Mouse (Mus musculus) erythroblast, embryonic 14.5 days (primary cell): ENCODE data around the gene Adamts7. TPM values are rescaled to one million over a fixed set of nuclear protein-coding genes. Genes with fewer than 3 reads are reported as not detected.

ENCODE experiments used
- H3K27me3 ChIP-seq: 2 replicates; pipeline ENCODE4 v1.6.1; 2012; ENCODE audit warnings: inconsistent platforms; ENCODE audit not compliant: control insufficient read depth
- H3K36me3 ChIP-seq: 2 replicates; pipeline ENCODE4 v1.6.1; 2012; ENCODE audit warnings: mild to moderate bottlenecking, inconsistent platforms; ENCODE audit not compliant: control insufficient read depth
- H3K4me1 ChIP-seq: 2 replicates; pipeline ENCODE4 v1.6.1; 2012; ENCODE audit warnings: inconsistent platforms; ENCODE audit not compliant: control insufficient read depth
- H3K4me3 ChIP-seq: replicated peaks from 2 replicates; pipeline ENCODE3; 2012; ENCODE audit warnings: moderate library complexity, mild to moderate bottlenecking, inconsistent platforms
- H3K9me3 ChIP-seq: 2 replicates; pipeline ENCODE4 v1.6.1; 2012; ENCODE audit warnings: low read length, inconsistent platforms, mixed read lengths; ENCODE audit not compliant: control insufficient read depth
- GATA1 ChIP-seq: IDR thresholded peaks from 2 replicates; pipeline ENCODE4 v1.6.1; 2012; ENCODE audit warnings: low read length, inconsistent platforms, mixed read lengths
- TAL1 ChIP-seq: IDR thresholded peaks from 3 replicates; pipeline ENCODE4 v1.6.1; 2012; ENCODE audit warnings: low read length, inconsistent platforms, mixed read lengths
- polyA plus RNA-seq: library from polyadenylated mRNA; stranded (reverse); fragments of >175 nt; gene quantifications from 2 replicates; pipeline ENCODE4 v1.2.3, GENCODE M21; 2012

Gene Adamts7
- polyA plus RNA-seq: 0.01 TPM in 1 of 2 replicates, not detected in the other

DNA sequence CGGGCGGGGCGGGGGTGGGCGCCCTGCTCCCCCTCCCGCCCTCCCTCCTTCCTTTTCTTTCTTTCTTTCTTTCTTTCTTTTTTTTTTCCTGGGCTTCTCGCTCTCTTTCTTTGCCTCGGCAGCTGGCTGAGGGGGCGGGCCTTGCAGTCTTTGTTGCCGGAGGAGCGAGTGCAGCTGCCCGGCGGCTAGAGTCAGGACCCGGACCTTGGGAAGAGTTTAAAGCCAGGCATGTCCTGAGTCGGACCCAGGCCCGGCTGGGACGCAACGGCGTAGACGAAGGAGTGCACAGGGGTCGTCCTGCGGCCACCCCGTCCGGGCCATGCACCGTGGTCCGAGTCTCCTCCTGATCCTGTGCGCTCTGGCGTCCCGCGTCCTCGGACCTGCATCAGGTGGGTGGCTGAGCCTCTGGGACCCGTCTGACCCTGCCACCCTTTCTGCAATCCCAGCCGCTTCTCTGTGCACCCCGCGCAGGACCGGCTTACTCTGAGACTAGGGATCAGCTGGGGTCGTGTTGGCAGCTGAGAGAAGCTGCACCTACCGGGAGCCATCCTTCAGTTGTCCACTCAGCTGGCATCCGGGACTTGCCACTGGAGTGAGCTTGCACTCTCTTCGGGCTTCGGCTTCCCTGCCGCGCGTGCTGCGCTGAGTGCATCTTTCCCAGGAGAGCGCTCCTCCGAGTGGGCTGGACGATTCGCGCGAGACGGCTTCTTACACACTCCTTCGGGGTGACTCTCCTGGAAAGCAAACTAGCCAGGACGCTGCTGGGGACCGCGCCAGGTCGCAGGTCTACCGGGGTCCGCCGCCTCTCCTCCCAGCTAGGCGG is at the start of gene Adamts7:
TSS of gene Adamts7 (plus strand) at position 144 of the 823 bp plus-strand sequence.
- Histone ChIP-seq H3K9me3 (no peaks in the 10 kb centered on the region), H3K4me1 (peaks cover 7% of the 10 kb centered on the region), H3K36me3 (no peaks in the 10 kb centered on the region), H3K27me3 (peaks cover 45% of the 10 kb centered on the region), H3K4me3 (peak within 1 kb of the TSS; percentile 55)
- TF ChIP-seq GATA1: no peak
- no peak for TF ChIP-seq TAL1

DNA sequence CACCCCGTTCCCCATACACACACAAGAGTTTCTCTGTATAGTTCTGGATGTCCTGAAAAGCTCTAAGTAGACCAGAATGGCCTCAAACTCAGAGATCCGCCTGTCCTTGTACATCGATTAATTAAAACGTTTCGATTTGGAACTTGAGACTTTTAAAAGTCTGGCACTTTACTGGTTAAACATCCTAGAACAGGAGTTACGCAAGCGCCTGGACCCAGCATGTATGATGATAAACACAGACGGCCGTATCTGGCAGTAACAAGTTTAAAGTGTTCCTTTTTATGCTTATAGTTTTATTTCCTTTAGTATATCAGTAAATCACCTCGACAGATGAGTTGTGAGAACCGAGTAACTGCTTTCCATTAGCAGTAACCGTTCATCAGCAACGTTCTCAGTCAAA is 49.7 kb upstream of the Adamts7 start:
- Histone ChIP-seq H3K4me3 (peak overlapping the region; percentile 100), H3K36me3 (peaks cover 29% of the 10 kb centered on the region), H3K27me3 (no peaks in the 10 kb centered on the region), H3K9me3 (no peaks in the 10 kb centered on the region), H3K4me1 (peaks cover 36% of the 10 kb centered on the region)
- TF ChIP-seq GATA1: no peak
- TF ChIP-seq TAL1: no peak

DNA sequence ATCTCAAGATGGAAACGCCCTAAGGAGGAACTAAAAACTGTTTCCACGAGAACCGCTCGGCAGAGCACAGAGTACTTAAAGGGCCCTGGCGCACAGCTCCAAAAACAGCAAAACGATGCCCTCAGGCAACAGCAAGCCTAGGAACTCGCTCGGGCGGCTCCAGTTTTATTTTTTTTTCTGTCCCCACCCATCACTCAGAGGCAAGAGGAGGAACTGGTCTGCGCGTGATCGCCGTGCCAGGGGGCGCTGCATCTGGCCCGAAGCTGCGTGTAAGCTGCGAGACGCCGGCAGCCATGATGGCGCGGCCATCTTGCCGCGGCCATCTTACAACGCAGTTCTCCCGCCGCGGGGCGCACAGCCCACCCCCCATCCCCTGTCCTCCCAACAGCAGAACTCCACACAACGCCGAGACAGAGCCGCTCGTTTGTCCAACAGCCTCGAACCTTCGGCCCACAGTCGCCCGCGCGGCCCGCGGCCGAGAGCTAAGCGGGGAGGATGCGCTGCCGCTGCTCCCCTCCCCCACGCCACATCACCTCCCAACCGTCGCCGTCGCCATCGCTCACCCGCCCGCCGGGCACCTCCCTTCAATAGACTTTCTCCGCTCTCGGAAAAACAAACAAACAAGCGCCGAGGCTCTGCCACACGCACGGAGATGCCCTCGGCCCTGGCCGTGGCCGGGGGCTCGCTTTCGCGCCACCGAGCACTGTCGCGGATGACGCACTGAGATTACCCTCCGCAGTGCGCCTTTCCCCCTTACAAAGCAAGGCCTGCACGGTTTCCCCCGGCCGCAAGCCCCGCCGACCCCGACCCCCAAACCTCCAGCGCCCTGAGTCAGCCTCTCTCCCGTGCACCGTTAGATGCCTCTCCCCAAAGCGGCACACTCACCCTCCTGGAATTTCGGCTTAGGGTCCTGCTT is 49.0 kb upstream of the Adamts7 start:
- Histone ChIP-seq H3K4me1 (peaks cover 37% of the 10 kb centered on the region), H3K36me3 (peaks cover 22% of the 10 kb centered on the region), H3K4me3 (peak overlapping the region; percentile 100), H3K9me3 (no peaks in the 10 kb centered on the region), H3K27me3 (no peaks in the 10 kb centered on the region)
- TF ChIP-seq GATA1 (no peak), TAL1 (no peak)

DNA sequence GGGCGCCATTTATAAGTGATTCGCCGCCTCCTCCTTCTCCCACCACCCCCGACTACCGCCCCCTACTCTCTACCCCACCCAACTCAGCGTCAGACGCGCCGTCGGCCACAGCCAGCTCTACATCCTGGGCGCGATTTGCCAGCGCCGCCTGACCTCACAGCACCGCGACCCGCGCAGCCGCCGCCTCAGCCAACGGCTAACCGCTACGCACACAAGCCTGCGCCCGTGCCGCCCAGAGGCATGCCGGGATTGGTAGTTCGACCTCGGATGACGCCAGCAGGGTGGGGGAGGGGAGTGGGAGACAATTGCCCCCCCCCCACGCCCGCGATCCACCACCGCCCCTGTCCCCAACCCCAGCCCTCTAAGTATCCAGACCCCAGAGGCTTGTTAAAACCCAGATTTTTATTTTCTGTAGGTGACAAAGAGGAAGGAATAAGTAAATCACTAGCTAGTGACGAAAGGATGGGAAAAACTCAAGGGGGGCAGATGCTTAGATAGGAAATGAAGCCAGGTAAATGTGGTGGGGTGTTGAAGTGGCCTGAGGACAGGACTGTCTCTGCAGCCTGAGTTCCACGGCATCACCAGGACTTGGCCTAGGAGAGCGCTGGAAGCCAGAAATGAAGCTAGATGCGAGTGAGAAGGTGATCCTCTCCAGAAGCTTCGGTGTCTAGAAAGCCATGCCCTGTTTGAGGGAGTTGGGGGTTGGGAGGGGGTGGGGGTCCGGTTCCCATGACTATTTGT is 48.1 kb upstream of the Adamts7 start, which contains the start of gene Morf4l1:
TSS of gene Morf4l1 (minus strand) at position 208 of the 741 bp plus-strand sequence.
- Histone ChIP-seq H3K36me3 (peaks cover 13% of the 10 kb centered on the region), H3K4me3 (peak within 1 kb of the TSS; percentile 100), H3K9me3 (no peaks in the 10 kb centered on the region), H3K27me3 (no peaks in the 10 kb centered on the region), H3K4me1 (peaks cover 35% of the 10 kb centered on the region)
- TF ChIP-seq GATA1 (no peak), TAL1 (no peak)

DNA sequence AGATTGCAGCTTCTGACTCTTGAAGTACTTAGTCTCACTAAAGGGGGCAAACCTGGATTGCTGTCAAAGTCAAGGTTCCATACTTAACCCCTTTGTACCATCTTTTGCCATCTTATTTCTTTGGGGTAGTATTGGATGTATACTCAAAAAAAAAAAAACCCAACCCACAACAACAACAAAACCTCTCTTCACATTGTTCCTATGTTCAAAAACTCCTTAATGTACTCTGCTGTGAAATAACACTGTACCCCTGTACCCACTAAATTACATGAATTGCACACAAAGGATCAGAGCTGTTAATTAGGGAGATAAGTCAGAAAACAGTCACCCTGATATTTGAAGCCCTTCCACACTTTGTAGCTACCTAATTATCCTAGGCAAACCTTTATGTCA is 47.6 kb upstream of the Adamts7 start:
- peaks cover 8% of the 10 kb centered on the region for H3K36me3 ChIP-seq
- no peaks in the 10 kb centered on the region for H3K27me3 ChIP-seq
- no peaks in the 10 kb centered on the region for H3K9me3 ChIP-seq
- H3K4me1 ChIP-seq: peaks cover 35% of the 10 kb centered on the region
- H3K4me3 ChIP-seq: peak overlapping the region; percentile 100
- TF ChIP-seq GATA1 (no peak), TAL1 (no peak)

DNA sequence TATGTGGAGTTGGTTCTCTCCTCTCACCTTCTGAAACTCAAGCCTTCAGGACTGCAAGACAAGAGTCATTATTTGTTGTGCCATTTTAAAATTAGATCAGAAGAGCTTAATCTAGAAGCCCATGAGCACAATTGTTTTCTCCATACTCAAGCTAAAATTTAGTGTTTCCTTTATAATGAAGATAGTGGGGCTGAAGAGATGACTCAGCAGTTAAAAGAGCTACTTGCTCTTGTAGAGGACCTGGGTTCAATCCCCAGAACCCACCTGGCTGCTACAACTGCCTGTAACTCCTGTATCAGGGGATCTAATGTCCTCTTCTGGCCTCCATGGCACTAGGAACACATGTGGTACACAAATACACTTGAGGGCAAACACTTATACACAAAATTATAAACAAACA is 45.6 kb upstream of the Adamts7 start:
- Histone ChIP-seq H3K4me3 (no peak overlapping the region), H3K9me3 (no peaks in the 10 kb centered on the region), H3K4me1 (peaks cover 23% of the 10 kb centered on the region), H3K27me3 (no peaks in the 10 kb centered on the region), H3K36me3 (no peaks in the 10 kb centered on the region)
- TF ChIP-seq TAL1: no peak
- TF ChIP-seq GATA1: no peak

DNA sequence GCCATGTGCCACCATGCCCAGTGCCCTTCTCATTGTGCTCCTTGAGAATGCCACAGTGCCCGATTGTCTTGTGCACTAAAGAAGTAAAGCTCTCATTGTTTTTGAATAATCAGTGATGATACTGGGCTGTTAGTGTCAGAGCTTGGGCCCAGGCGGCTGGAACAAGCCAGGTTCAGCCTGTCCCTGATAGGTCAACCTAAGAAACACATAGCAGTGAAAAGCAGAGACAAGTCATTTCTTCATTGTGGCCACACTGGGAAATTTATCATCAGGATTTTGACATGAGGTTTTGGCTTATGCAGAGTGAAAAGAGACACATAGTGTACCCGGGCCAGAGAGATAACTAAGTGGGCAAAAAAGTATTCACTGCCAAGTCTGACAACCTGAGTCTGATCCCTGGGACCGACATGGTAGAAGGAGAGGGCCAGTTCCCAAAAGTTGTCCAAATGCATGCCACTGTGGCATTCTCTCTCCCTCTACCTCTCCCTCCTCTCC is 40.6 kb upstream of the Adamts7 start:
- Histone ChIP-seq H3K9me3 (no peaks in the 10 kb centered on the region), H3K4me3 (no peak overlapping the region), H3K36me3 (no peaks in the 10 kb centered on the region), H3K4me1 (peaks cover 24% of the 10 kb centered on the region), H3K27me3 (no peaks in the 10 kb centered on the region)
- TF ChIP-seq TAL1 (no peak), GATA1 (no peak)

DNA sequence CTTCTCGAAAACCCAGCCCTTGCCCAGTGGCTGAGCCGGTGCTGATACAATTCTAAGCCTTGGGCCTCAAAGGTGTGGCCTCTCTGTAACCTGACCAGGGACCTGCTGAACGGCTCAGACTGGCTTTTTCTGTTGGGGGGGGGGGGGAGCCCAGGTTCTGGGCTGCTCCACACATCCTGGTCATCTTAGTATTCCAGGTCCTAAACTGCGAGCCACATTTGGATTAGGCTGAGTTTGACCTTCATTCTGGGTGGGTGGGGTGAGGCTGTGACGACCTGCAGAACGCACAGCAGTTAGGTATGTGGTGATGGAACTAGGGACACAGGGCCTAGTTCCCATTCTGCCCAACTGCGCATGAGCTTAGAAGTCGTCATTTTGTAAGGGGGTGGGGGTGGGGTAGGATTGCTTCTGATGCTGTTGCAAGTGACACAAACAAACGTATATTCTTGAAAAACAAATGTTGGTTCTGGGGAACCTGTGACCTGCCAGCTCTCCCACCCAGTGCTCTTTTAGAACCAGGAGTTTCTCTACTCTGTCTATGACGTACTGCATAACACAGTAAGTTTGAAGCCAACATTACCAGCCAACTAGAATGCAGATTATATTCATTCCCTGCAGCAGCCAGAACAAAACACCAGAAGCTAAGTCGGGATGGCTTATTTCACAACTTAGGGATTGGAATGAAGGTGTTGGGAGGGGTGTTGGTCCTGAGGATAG is 38.6 kb upstream of the Adamts7 start:
- Histone ChIP-seq H3K27me3 (no peaks in the 10 kb centered on the region), H3K9me3 (no peaks in the 10 kb centered on the region), H3K36me3 (no peaks in the 10 kb centered on the region), H3K4me3 (no peak overlapping the region), H3K4me1 (peaks cover 20% of the 10 kb centered on the region)
- TF ChIP-seq GATA1 (no peak), TAL1 (no peak)
